Mouse (Mus musculus) layer of hippocampus, postnatal 14 days (tissue): Measurements from ENCODE around the gene Bcl2l11. TPM values are rescaled to one million over a fixed set of nuclear protein-coding genes. Genes with fewer than 3 reads are reported as not detected.

Experiments
- DNase-seq, 2 experiments: peaks; one replicate each; pipeline ENCODE4 v3.0.0; 2021 to 2022; ENCODE audit warnings: low spot score in 2 of 2, mixed read lengths in 1 of 2
- total RNA-seq, 2 experiments: library from RNA; stranded (reverse); gene quantifications; 2 replicates each; pipeline ENCODE4 v1.2.3; 2021

Bcl2l11 gene
- total RNA-seq, 2 experiments from 2014 or later, result 8.4 to 8.8 TPM

- DNase-seq, result no peak
These were observed 20.2 kb upstream of the Bcl2l11 start for GRCm38 (mm10) chr2:128105651-128106050.

GRCm38 (mm10) chr2:128111537-128111936 lies 14.3 kb upstream of the Bcl2l11 start:
- DNase-seq, result no peak

- no peak for DNase-seq
These were observed 11.2 kb upstream of the Bcl2l11 start for GRCm38 (mm10) chr2:128114621-128115020.

GRCm38 (mm10) chr2:128115579-128115978 lies 10.3 kb upstream of the Bcl2l11 start:
- no peak for DNase-seq

- no peak for DNase-seq
These were observed 8.2 kb upstream of the Bcl2l11 start for GRCm38 (mm10) chr2:128117605-128118004.

- DNase-seq, result no peak
These were observed 6.9 kb upstream of the Bcl2l11 start for GRCm38 (mm10) chr2:128118971-128119370.

- peak; percentile 50 to 52 for DNase-seq
These were observed 3.3 kb upstream of the Bcl2l11 start for GRCm38 (mm10) chr2:128122491-128122890.

GRCm38 (mm10) chr2:128122891-128123771 lies 2.7 kb upstream of the Bcl2l11 start:
- DNase-seq, result no peak

GRCm38 (mm10) chr2:128123921-128124683 lies 1.7 kb upstream of the Bcl2l11 start:
- DNase-seq, result no peak

- DNase-seq, result no peak
These were observed 1.1 kb upstream of the Bcl2l11 start for GRCm38 (mm10) chr2:128124693-128125092.

- DNase-seq, result no peak
These were observed 783 bp downstream of the Bcl2l11 start for GRCm38 (mm10) chr2:128126591-128127051.

- peak; percentile 81 to 91 for DNase-seq
These were observed 1.4 kb downstream of the Bcl2l11 start for GRCm38 (mm10) chr2:128127121-128127671.

GRCm38 (mm10) chr2:128127691-128128292 lies 2.0 kb downstream of the Bcl2l11 start:
- DNase-seq, result peak; percentile 39 to 50

- no peak for DNase-seq
These were observed 2.7 kb downstream of the Bcl2l11 start for GRCm38 (mm10) chr2:128128532-128128931.

GRCm38 (mm10) chr2:128131503-128131902 lies 5.7 kb downstream of the Bcl2l11 start:
- no peak for DNase-seq

GRCm38 (mm10) chr2:128132635-128133034 lies 6.8 kb downstream of the Bcl2l11 start:
- no peak for DNase-seq

- no peak for DNase-seq
These were observed 8.0 kb downstream of the Bcl2l11 start for GRCm38 (mm10) chr2:128133865-128134264.

- DNase-seq, result no peak
These were observed 8.6 kb downstream of the Bcl2l11 start for GRCm38 (mm10) chr2:128134474-128134873.

GRCm38 (mm10) chr2:128134948-128135347 lies 9.1 kb downstream of the Bcl2l11 start:
- no peak for DNase-seq

- no peak for DNase-seq
These were observed 11.1 kb downstream of the Bcl2l11 start for GRCm38 (mm10) chr2:128136769-128137433.
